Mouse (Mus musculus): ENCODE measurements at regions not wholly inside any gene's neighbourhood (a gene's known extent, or its start where the extent isn't known, plus 50 kb on each side); places are given as distances from the start of the nearest gene placed in this dataset.

DNA sequence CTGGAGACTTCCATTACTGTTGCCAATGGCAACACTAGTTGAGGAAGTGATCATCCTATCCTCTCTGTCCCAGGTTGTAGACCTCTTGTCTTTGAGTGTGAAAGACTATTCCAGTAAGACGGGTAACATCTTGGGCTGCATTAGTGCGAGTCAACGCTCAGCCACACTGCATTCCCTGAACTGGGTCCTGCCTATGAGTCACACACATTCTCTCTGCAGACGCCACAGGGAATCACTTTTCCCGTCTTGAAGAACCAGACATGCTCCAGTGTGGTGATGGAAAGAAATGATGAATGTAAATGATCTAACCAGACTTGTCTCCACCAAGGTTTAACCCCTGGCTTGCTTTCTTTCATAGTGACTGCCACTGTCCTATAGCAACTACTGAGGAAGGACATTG is 199.1 kb upstream of the Maf start:
- WGBS: 91% methylated on average over 5 of the region's 5 CpGs
- TF ChIP-seq POLR2A (IDR thresholded peaks at IDR 0.05; ENCODE audit: borderline replicate concordance, extremely low read depth, low read depth, low read length) (no peak), CTCF (IDR thresholded peaks at IDR 0.05; ENCODE audit: insufficient read depth, low read length) (no peak)
- no peak for DNase-seq
- Histone ChIP-seq H3K4me3 (replicated peaks; ENCODE audit: extremely low read depth, low read depth, low read length) (no peak overlapping the region), H3K4me1 (ENCODE audit: control insufficient read depth, insufficient read depth, low read length) (no peaks in the 10 kb centered on the region; the same call in 1 of the 2 replicates)

DNA sequence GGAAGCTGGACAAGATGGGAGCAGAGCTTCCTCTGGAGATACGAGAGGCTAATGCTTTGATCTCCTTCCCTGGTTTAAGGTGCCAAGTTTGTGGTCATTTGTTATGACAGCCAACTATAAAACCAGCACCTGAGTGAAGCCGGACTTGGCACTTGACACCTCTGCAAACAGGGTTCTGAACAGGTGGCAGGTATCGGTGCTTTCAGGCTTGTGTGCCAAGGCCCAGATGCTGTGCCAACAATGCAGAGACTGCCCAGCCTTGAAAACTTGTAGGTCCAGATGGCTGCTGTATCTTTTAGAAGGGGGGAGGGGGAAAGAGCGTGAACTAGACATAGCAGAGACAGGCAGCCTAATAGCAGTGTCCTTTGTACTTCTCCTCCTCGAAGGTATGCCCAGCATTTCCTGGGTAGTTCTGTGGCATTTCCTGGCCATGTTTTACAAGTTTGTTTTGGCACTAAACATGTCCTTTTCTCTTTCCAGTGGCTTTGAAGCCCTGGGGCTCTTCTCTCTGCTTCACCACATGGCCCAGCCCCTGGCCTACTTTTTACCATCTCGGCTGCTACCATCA is 196.3 kb upstream of the Maf start:
- DNase-seq: peak; percentile 5
- H3K4me3 ChIP-seq (replicated peaks; ENCODE audit: extremely low read depth, low read depth, low read length): no peak overlapping the region
- H3K4me1 ChIP-seq (ENCODE audit: control insufficient read depth, insufficient read depth, low read length): no peaks in the 10 kb centered on the region; the same call in 1 of the 2 replicates
- TF ChIP-seq POLR2A (IDR thresholded peaks at IDR 0.05; ENCODE audit: borderline replicate concordance, extremely low read depth, low read depth, low read length) (no peak), CTCF (IDR thresholded peaks at IDR 0.05; ENCODE audit: insufficient read depth, low read length) (no peak)
- 43% methylated on average over 6 of the region's 6 CpGs for WGBS

DNA sequence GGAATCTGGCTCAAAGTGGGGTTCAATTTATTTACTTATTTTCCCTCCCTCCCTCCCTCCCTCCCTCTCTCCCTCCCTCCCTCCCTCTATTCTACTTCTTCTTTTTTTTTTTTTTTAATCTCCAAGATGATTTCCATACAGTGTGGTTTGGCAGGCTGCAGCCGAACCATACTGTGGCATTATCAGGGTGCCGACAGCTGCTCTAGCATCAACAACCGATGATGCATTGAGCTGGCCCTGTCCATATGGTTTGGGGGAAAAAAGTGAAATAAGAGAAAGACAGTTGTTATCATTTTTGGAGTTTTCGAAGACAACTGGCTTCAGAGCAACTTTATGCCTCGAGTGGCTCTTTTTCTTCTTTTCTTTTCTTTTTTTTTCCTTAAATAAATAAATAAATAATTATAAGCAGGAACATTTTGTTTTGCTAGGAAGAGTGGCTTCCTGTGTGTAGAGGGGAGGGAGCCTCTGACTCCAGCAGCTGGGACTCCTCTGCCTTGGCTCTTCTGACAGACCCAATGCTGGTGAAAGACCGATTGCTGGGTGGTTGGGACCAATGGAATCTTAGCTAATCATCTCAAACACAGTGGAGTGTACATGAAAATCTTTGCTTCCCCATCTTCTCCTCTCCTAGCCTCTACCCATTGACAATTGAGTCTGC is 190.1 kb upstream of the Maf start:
- DNase-seq: no peak
- H3K4me3 ChIP-seq (replicated peaks; ENCODE audit: extremely low read depth, low read depth, low read length): no peak overlapping the region
- H3K4me1 ChIP-seq (ENCODE audit: control insufficient read depth, insufficient read depth, low read length): no peaks in the 10 kb centered on the region
- TF ChIP-seq CTCF (IDR thresholded peaks at IDR 0.05; ENCODE audit: insufficient read depth, low read length): no peak
- no peak for TF ChIP-seq POLR2A (IDR thresholded peaks at IDR 0.05; ENCODE audit: borderline replicate concordance, extremely low read depth, low read depth, low read length)
- WGBS: 58% methylated on average over 6 of the region's 6 CpGs

DNA sequence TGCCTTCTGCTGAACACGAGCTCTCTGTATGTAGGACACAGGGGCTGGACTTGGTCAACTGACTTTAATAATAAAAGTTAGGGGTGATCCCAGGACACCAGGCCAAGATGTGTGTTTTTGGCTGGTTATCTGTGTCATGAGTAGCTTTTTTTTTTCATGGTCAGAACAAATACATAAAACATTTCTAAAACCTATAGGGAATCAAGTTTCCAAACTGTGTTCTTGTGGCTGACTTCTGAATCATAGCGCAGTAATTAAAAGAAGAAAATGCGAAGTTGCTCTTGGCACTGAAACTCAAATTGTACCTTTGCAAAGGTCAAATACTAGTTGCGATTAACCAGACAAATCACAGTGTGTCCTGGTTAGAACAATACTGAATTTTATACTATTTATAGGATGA is 189.5 kb upstream of the Maf start:
- 82% methylated on average over 4 of the region's 4 CpGs for WGBS
- no peak for TF ChIP-seq CTCF (IDR thresholded peaks at IDR 0.05; ENCODE audit: insufficient read depth, low read length)
- TF ChIP-seq POLR2A (IDR thresholded peaks at IDR 0.05; ENCODE audit: borderline replicate concordance, extremely low read depth, low read depth, low read length): no peak
- Histone ChIP-seq H3K4me1 (ENCODE audit: control insufficient read depth, insufficient read depth, low read length) (no peaks in the 10 kb centered on the region), H3K4me3 (replicated peaks; ENCODE audit: extremely low read depth, low read depth, low read length) (no peak overlapping the region)
- no peak for DNase-seq

DNA sequence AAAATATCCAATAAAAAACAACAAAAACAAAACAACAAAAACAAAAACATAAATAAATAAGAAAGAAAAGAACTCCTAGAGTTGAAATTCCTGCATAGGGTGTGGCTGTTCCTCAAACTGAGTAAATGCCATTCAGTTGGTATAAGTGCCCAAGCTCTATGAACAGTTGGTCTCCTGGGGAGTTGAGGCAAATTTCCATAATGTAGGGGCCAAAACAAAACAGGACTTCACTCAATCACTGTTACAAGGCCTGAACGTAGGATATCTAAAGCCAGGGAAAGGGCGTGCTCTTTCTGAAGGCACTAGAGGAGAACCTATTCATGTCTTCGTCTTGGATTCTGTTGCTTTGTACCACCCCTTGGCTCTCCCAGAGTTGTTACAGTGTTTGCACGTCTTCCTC is 188.5 kb upstream of the Maf start:
- no peaks in the 10 kb centered on the region for H3K4me1 ChIP-seq (ENCODE audit: control insufficient read depth, insufficient read depth, low read length)
- 91% methylated on average over 4 of the region's 4 CpGs for WGBS
- H3K4me3 ChIP-seq (replicated peaks; ENCODE audit: extremely low read depth, low read depth, low read length): no peak overlapping the region
- TF ChIP-seq POLR2A (IDR thresholded peaks at IDR 0.05; ENCODE audit: borderline replicate concordance, extremely low read depth, low read depth, low read length) (no peak), CTCF (IDR thresholded peaks at IDR 0.05; ENCODE audit: insufficient read depth, low read length) (no peak)
- DNase-seq: no peak

DNA sequence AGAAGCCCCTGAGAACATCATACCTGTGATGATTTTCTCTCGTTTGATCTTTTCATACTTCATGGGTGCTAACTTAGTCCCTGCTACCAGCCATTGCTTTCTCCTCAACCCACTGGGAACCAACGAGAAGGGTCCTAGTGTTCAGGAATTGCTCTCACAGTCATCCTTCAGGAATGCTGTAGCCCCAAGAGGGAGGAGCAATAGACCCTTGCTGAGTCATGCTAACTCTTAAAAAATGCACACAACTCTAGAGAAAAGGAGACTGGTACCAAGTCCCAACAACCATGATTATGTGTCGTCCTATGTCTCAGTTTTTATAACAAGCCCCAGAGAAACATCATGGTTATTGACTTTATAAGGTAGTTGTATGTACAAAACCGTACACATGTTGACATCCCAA is 180.7 kb upstream of the Maf start:
- no peaks in the 10 kb centered on the region for H3K4me1 ChIP-seq (ENCODE audit: control insufficient read depth, insufficient read depth, low read length)
- DNase-seq: no peak
- H3K4me3 ChIP-seq (replicated peaks; ENCODE audit: extremely low read depth, low read depth, low read length): no peak overlapping the region
- WGBS: 69% methylated on average over 4 of the region's 4 CpGs
- TF ChIP-seq CTCF (IDR thresholded peaks at IDR 0.05; ENCODE audit: insufficient read depth, low read length): no peak
- TF ChIP-seq POLR2A (IDR thresholded peaks at IDR 0.05; ENCODE audit: borderline replicate concordance, extremely low read depth, low read depth, low read length): no peak

DNA sequence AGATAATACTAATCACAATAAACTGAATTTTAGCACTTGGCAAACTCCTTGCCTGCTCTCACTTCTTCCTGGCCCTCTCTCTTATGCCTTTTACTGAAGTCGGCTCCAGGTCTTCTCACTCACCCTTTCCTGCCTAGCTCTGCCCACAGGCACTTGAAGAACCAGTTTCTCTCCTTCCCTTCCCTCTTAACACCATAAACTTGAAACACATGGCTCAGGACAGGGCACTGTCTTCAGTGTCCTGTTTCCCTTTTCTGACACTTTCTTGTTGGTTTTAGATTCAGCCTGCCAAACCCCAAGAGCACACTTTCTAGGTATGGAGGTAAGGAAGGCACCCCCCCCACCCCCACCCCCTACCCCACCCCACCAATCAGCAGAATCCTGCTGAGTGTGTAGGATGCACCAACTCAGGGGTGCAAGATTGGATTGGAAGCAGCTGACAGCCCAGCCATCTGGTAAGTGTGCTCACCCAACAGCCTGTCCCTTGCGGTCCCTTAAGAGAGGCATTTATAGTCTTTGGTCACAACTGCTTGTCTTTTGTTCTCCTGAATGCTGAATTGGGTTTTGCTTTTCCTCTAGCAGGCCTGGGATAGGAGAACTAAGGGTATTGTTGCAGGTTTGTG is 177.6 kb upstream of the Maf start:
- 52% methylated on average over 2 of the region's 2 CpGs for WGBS
- H3K4me3 ChIP-seq (replicated peaks; ENCODE audit: extremely low read depth, low read depth, low read length): no peak overlapping the region
- TF ChIP-seq CTCF (IDR thresholded peaks at IDR 0.05; ENCODE audit: insufficient read depth, low read length) (no peak), POLR2A (IDR thresholded peaks at IDR 0.05; ENCODE audit: borderline replicate concordance, extremely low read depth, low read depth, low read length) (no peak)
- H3K4me1 ChIP-seq (ENCODE audit: control insufficient read depth, insufficient read depth, low read length): no peaks in the 10 kb centered on the region
- no peak for DNase-seq

DNA sequence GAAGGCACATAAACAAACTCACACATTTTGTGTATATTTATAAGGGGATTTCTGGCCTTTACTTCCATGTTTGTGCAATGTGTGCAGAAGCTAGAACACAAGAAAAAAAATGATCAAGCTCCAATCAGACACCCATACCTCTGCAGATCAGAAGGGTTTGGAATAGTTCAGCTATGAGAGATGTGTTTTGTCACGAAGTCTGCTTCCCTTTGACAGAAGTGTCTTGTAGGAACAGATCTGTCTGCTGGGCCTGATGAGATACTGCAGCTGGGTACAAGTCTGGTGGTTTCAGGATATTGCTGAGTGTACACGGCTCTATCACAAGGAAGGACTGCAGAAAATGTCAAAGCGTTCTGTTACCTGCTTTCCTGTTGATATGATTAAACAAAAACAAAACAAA is 176.2 kb upstream of the Maf start:
- Histone ChIP-seq H3K4me1 (ENCODE audit: control insufficient read depth, insufficient read depth, low read length) (no peaks in the 10 kb centered on the region), H3K4me3 (replicated peaks; ENCODE audit: extremely low read depth, low read depth, low read length) (no peak overlapping the region)
- TF ChIP-seq POLR2A (IDR thresholded peaks at IDR 0.05; ENCODE audit: borderline replicate concordance, extremely low read depth, low read depth, low read length) (no peak), CTCF (IDR thresholded peaks at IDR 0.05; ENCODE audit: insufficient read depth, low read length) (no peak)
- no peak for DNase-seq
- 50% methylated on average over 3 of the region's 3 CpGs for WGBS

DNA sequence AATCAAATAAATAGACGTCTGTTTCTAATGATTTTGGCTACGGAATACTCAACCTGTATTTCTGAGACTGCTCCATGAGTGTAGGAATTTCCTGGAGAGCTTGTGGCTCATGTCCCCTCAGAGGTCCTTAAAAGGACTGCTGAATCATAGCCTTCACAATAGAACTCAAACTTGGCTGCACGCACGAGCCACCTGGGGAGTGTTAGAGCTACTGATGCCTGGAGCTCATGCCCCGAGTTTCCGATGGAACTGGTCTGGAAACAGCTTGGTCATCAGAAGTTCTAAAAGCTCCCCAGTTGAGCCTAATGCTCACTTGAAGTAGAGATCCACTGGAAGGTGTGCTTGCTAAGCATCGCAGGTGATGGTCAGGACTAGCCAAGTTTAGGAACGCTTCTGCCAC is 174.3 kb upstream of the Maf start:
- Histone ChIP-seq H3K4me3 (replicated peaks; ENCODE audit: extremely low read depth, low read depth, low read length) (no peak overlapping the region), H3K4me1 (ENCODE audit: control insufficient read depth, insufficient read depth, low read length) (no peaks in the 10 kb centered on the region)
- WGBS: 69% methylated on average over 8 of the region's 8 CpGs
- no peak for TF ChIP-seq CTCF (IDR thresholded peaks at IDR 0.05; ENCODE audit: insufficient read depth, low read length)
- DNase-seq: no peak

DNA sequence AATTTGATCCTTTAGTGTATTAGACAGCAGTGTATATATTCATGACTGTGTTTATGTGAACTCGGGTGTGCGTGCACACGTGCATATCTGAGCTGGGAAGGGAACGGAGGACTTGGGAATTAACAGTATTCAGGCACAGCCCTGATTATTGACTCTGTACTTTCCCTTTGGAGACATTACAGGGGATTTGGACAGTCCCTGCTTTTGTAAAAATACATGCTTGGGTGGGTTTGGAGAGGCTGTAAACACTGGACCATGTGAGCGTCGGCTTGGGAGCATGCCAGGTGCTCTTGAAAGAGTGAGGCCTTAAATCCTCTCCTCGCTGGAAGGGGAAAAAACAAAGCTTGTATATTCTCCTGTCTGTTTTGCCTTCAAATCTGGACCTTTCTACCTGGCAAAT is 167.2 kb upstream of the Maf start:
- no peak overlapping the region for H3K4me3 ChIP-seq (replicated peaks; ENCODE audit: extremely low read depth, low read depth, low read length)
- no peak for DNase-seq
- TF ChIP-seq CTCF (IDR thresholded peaks at IDR 0.05; ENCODE audit: insufficient read depth, low read length): no peak
- no peaks in the 10 kb centered on the region; the same call in 1 of the 2 replicates for H3K4me1 ChIP-seq (ENCODE audit: control insufficient read depth, insufficient read depth, low read length)
- 38% methylated on average over 7 of the region's 7 CpGs for WGBS
